Mouse (Mus musculus) liver, adult 2 months (tissue): Measurements from ENCODE around the gene Cd63. TPM values are rescaled to one million over a fixed set of nuclear protein-coding genes. Genes with fewer than 3 reads are reported as not detected.

ENCODE experiments used
- DNase-seq: peaks from one replicate; pipeline ENCODE4 v3.0.0-alpha.2; 2011; ENCODE audit warnings: low read depth, low spot score; ENCODE audit errors: extremely low read depth
- H3K27ac ChIP-seq: fragments of 200-500 bp; replicated peaks from 2 replicates; pipeline ENCODE4 v1.5.1; 2012; ENCODE audit warnings: low read depth, mild to moderate bottlenecking, control low read depth, inconsistent platforms, low read length; ENCODE audit not compliant: insufficient read depth
- H3K27me3 ChIP-seq: fragments of 200-500 bp; 2 replicates; pipeline ENCODE4 v1.6.1; 2012; ENCODE audit warnings: mild to moderate bottlenecking, moderate library complexity, low read length, inconsistent platforms; ENCODE audit not compliant: control insufficient read depth, insufficient read depth
- H3K36me3 ChIP-seq: fragments of 200-500 bp; 2 replicates; pipeline ENCODE4 v1.6.1; 2012; ENCODE audit warnings: low read length, inconsistent platforms; ENCODE audit not compliant: control insufficient read depth, insufficient read depth
- H3K4me1 ChIP-seq: fragments of 200-500 bp; 2 replicates; pipeline ENCODE4 v1.6.1; 2011; ENCODE audit warnings: low read length; ENCODE audit not compliant: control insufficient read depth, insufficient read depth
- H3K4me3 ChIP-seq: fragments of 200-500 bp; 2 replicates; pipeline ENCODE4 v1.5.1; 2011; ENCODE audit warnings: low read depth, mild to moderate bottlenecking, control low read depth, low read length, moderate library complexity; ENCODE audit not compliant: insufficient read depth
- H3K79me2 ChIP-seq: fragments of 200-500 bp; 2 replicates; pipeline ENCODE4 v1.6.1; 2012; ENCODE audit warnings: inconsistent platforms, mild to moderate bottlenecking, low read length, moderate library complexity; ENCODE audit not compliant: control insufficient read depth, insufficient read depth
- H3K9ac ChIP-seq: fragments of 200-500 bp; 2 replicates; pipeline ENCODE4 v1.6.1; 2012; ENCODE audit warnings: low read depth, mild to moderate bottlenecking, control low read depth, inconsistent platforms, low read length
- CTCF ChIP-seq: fragments of 200-500 bp; IDR thresholded peaks from 2 replicates; pipeline ENCODE4 v1.5.1; 2011; ENCODE audit warnings: low read depth, low read length, control low read depth
- POLR2A ChIP-seq: fragments of 200-500 bp; IDR thresholded peaks from 2 replicates; pipeline ENCODE4 v1.6.1; 2011; ENCODE audit warnings: low read length, control low read depth; ENCODE audit not compliant: insufficient read depth; ENCODE audit errors: extremely low read depth
- WGBS: fragments of 180-500 bp; shearing (Covaris S2); methylation state at CpG from one replicate; pipeline ENCODE4 v1.1.7; 2018; 5-methylcytosine and 5-hydroxymethylcytosine counted together
- polyA plus RNA-seq: library from polyadenylated mRNA; depleted of rRNA; stranded (reverse); fragments of >200 nt; gene quantifications from 2 replicates; pipeline ENCODE4 v1.2.3, GENCODE M21; 2012
- total RNA-seq: library from RNA; depleted of rRNA; stranded (reverse); fragments of >200 nt; gene quantifications from 2 replicates; pipeline ENCODE4 v1.2.3, GENCODE M21; 2014

Cd63 gene
- total and polyA plus RNA-seq, 2 experiments = 4.1 to 4.4 TPM

GRCm38 (mm10) chr10:128878811-128879210, 22.0 kb upstream of the Cd63 start:
- DNase-seq = no peak
- TF ChIP-seq CTCF = no peak
- no peak for TF ChIP-seq POLR2A
- H3K79me2 ChIP-seq = no peaks in the 10 kb centered on the region
- no peaks in the 10 kb centered on the region for H3K27me3 ChIP-seq
- H3K4me1 ChIP-seq = no peaks in the 10 kb centered on the region
- H3K27ac ChIP-seq = no peak overlapping the region
- WGBS = 94% methylated on average over 2 of the region's 2 CpGs
- H3K4me3 ChIP-seq = no peak overlapping the region
- H3K36me3 ChIP-seq = peaks cover 27% of the 10 kb centered on the region
- H3K9ac ChIP-seq = no peak overlapping the region

GRCm38 (mm10) chr10:128882067-128882466, 18.7 kb upstream of the Cd63 start:
- no peaks in the 10 kb centered on the region for H3K79me2 ChIP-seq
- DNase-seq = no peak
- WGBS = 90% methylated on average over 5 of the region's 5 CpGs
- no peak overlapping the region for H3K27ac ChIP-seq
- H3K27me3 ChIP-seq = no peaks in the 10 kb centered on the region
- H3K4me3 ChIP-seq = no peak overlapping the region
- TF ChIP-seq POLR2A (no peak), CTCF (no peak)
- peaks cover 11% of the 10 kb centered on the region for H3K36me3 ChIP-seq
- no peaks in the 10 kb centered on the region for H3K4me1 ChIP-seq
- no peak overlapping the region for H3K9ac ChIP-seq

- DNase-seq = no peak
- Histone ChIP-seq H3K4me3 (no peak overlapping the region), H3K79me2 (no peaks in the 10 kb centered on the region), H3K27ac (no peak overlapping the region), H3K4me1 (peaks cover 4% of the 10 kb centered on the region; the same call in 1 of the 2 replicates), H3K9ac (no peak overlapping the region), H3K36me3 (no peaks in the 10 kb centered on the region), H3K27me3 (peaks cover 9% of the 10 kb centered on the region; the same call in 1 of the 2 replicates)
- no peak for TF ChIP-seq POLR2A
- no peak for TF ChIP-seq CTCF
- 9% methylated on average over 7 of the region's 7 CpGs for WGBS
Measured at GRCm38 (mm10) chr10:128888941-128889827, 11.6 kb upstream of the Cd63 start.

- H3K79me2 ChIP-seq = no peaks in the 10 kb centered on the region
- DNase-seq = no peak
- peaks cover 4% of the 10 kb centered on the region; the same call in 1 of the 2 replicates for H3K4me1 ChIP-seq
- no peaks in the 10 kb centered on the region for H3K36me3 ChIP-seq
- H3K9ac ChIP-seq = no peak overlapping the region
- peaks cover 9% of the 10 kb centered on the region; the same call in 1 of the 2 replicates for H3K27me3 ChIP-seq
- no peak overlapping the region for H3K4me3 ChIP-seq
- no peak for TF ChIP-seq POLR2A
- no peak for TF ChIP-seq CTCF
- WGBS = 95% methylated on average over 1 of the region's 2 CpGs
- no peak overlapping the region for H3K27ac ChIP-seq
Measured at GRCm38 (mm10) chr10:128889846-128890245, 10.9 kb upstream of the Cd63 start.

DNA sequence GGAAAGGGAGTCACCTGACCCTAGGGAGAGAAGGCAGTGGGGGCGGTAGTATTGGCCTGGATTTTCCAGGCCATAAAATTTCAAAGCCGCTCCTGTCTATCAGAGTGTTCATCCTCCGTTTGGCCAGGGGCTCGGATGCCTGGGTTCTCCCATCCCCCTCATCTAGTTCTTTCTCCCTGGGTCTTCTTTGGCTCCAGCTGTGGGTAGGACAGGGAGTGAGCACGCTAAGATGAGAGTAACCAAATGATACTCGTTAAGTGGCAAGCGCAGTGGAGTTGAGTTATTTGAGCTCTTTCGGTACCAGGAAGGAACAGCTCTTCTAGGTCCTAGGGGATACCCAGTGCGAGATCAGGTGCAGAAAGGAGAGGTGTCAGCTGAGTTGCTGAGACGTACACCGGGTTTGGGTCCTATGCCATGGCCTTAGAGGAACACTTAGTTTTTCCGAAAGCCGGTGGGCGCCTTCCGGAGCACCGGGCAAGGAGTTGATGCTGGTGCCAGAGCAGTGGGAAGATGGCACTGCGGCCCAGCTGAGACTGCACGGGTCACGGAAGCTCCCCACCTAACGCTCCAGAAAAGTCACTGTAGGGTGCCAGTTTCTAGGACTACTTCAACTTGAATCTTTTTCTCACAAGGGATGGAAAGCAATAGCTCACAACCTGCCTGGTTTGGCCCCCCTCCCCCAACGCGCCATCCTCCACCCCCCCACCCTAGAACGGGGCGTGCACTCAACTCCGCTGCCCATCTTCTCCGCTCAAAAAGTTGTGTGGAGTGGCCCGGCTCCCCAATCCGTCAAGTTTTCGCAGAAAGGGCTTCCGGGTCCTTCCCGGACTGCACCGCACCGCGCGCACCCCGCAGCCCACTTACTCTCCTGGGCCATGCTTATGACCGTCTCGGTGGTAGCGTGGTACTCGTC, 10.2 kb upstream of the Cd63 start:
- Histone ChIP-seq H3K4me1 (peaks cover 7% of the 10 kb centered on the region; the same call in 1 of the 2 replicates), H3K27me3 (peaks cover 9% of the 10 kb centered on the region; the same call in 1 of the 2 replicates), H3K36me3 (no peaks in the 10 kb centered on the region), H3K27ac (no peak overlapping the region), H3K79me2 (no peaks in the 10 kb centered on the region), H3K9ac (peak overlapping the region; percentile 48; the same call in 1 of the 2 replicates), H3K4me3 (peak overlapping the region; percentile 55; the same call in 1 of the 2 replicates)
- no peak for DNase-seq
- TF ChIP-seq CTCF (no peak), POLR2A (no peak)
- 7% methylated on average over 40 of the region's 40 CpGs for WGBS
